Mouse (Mus musculus): ENCODE measurements around the gene Hipk1.

DNA sequence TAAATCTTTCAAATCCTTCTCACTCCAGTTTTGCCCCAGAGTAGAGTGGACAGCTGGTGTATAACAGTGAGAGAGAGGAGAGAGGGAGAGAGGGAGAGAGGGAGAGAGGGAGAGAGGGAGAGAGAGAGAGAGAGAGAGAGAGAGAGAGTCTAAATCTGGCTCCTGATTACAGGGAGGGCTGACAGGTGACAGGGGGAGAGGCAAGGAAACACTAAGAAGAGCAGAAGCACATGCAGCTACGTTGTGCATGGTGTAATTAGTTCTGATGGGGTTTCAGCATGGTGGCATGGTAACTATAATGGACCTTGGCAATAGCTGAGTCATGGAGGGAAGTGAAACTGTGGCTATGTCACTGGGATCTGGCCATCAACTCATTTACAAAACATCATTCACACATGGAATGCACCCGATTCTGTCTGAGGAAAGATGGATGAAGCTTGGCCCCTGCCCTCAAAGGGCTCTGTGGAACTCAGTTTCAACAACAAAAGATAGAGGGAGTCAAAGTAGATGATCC, 63.5 kb downstream of the Hipk1 start:
- TF ChIP-seq EP300 (IDR thresholded peaks at IDR 0.05; ENCODE audit: low read depth): no peak
- TF ChIP-seq CTCF (IDR thresholded peaks at IDR 0.05; ENCODE audit: low read depth): no peak

All from liver, postnatal 0 days (tissue).